Mouse (Mus musculus): ENCODE measurements around the gene Mecom. TPM values are rescaled to one million over a fixed set of nuclear protein-coding genes. Genes with fewer than 3 reads are reported as not detected.

Gene Mecom
- total and polyA plus RNA-seq, 3 experiments = not detected

DNA sequence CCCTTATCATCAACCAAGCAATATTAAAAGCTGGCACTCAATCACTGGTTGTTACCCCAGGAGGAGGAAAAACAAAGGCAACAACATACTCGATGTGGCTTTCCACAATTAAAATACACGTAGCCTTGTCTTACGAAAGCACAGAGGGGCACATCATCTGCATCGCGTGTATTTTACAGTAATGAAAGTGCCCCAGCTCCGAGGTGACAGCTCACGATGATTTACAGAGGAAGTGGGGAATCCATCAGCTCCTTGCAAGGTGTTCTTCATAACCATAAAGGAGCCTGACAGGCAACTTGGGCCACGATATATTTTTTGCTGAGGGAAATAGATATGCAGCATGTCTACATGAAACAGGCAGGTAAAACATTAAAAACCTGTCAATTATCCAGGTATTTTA, 341.7 kb downstream of the Mecom start:
- no peak overlapping the region for H3K27ac ChIP-seq (ENCODE audit: insufficient read depth, low read depth)
- no peaks in the 10 kb centered on the region for H3K79me2 ChIP-seq (replicated peaks; ENCODE audit: control insufficient read depth, extremely low read depth, insufficient read depth, poor library complexity, severe bottlenecking)
- dilution Hi-C loops (cut with MboI; ENCODE audit: extremely low pct_ligation_motif_present, extremely low pct_unique_long_range_greater_than_20kb, low sequenced_read_pairs) (no loop called here), in situ Hi-C loops (cut with MboI; ENCODE audit: low pct_ligation_motif_present, low pct_unique_long_range_greater_than_20kb, low sequenced_read_pairs) (no loop called here)
- no peak for TF ChIP-seq MYC (IDR thresholded peaks at IDR 0.05; ENCODE audit: low read depth, low read length)
- no peak for TF ChIP-seq SMC3 (IDR thresholded peaks at IDR 0.05; ENCODE audit: low read depth, low read length)
- TF ChIP-seq PAX5 (IDR thresholded peaks at IDR 0.05; ENCODE audit: low read length) = no peak
- no peak for TF ChIP-seq CHD2 (IDR thresholded peaks at IDR 0.05; ENCODE audit: low read length)
- no peak for TF ChIP-seq IRF4 (IDR thresholded peaks at IDR 0.05; ENCODE audit: low read depth, low read length)
- no peak for TF ChIP-seq TBP (conservative IDR thresholded peaks at IDR 0.05; ENCODE audit: low read depth, low read length)
- no peak for TF ChIP-seq HCFC1 (IDR thresholded peaks at IDR 0.05; ENCODE audit: low read depth, low read length)
- no peak overlapping the region for H3K9ac ChIP-seq (ENCODE audit: insufficient read depth, low read depth)
- H3K4me1 ChIP-seq (ENCODE audit: control insufficient read depth in 1 of 2, insufficient read depth in 2 of 2) = no peaks in the 10 kb centered on the region
- H3K36me3 ChIP-seq (replicated peaks in 1 of 2; ENCODE audit: control insufficient read depth in 1 of 2, insufficient read depth in 1 of 2, low read length in 1 of 2) = no peaks in the 10 kb centered on the region
- no peak for DNase-seq (ENCODE audit: extremely low read depth)
- H3K9me3 ChIP-seq (replicated peaks; ENCODE audit: low read length) = no peaks in the 10 kb centered on the region
- H3K4me3 ChIP-seq (replicated peaks in 1 of 3; ENCODE audit: low read depth in 2 of 3, low read length in 2 of 3, poor library complexity in 1 of 3) = no peak overlapping the region
- no peak overlapping the region for H3K4me2 ChIP-seq (ENCODE audit: insufficient read depth, low read depth, poor library complexity, severe bottlenecking)
- no peaks in the 10 kb centered on the region for H3K27me3 ChIP-seq (replicated peaks)

- Histone ChIP-seq H3K9ac (ENCODE audit: insufficient read depth, low read depth) (no peak overlapping the region), H3K27me3 (replicated peaks) (no peaks in the 10 kb centered on the region), H3K79me2 (replicated peaks; ENCODE audit: control insufficient read depth, extremely low read depth, insufficient read depth, poor library complexity, severe bottlenecking) (no peaks in the 10 kb centered on the region), H3K36me3 (replicated peaks in 1 of 2; ENCODE audit: control insufficient read depth in 1 of 2, insufficient read depth in 1 of 2, low read length in 1 of 2) (no peaks in the 10 kb centered on the region), H3K4me3 (replicated peaks in 1 of 3; ENCODE audit: low read depth in 2 of 3, low read length in 2 of 3, poor library complexity in 1 of 3) (no peak overlapping the region), H3K4me1 (ENCODE audit: control insufficient read depth in 1 of 2, insufficient read depth in 2 of 2) (no peaks in the 10 kb centered on the region), H3K27ac (ENCODE audit: insufficient read depth, low read depth) (no peak overlapping the region), H3K4me2 (ENCODE audit: insufficient read depth, low read depth, poor library complexity, severe bottlenecking) (no peak overlapping the region), H3K9me3 (replicated peaks; ENCODE audit: low read length) (no peaks in the 10 kb centered on the region)
- no peak for DNase-seq (ENCODE audit: extremely low read depth)
- TF ChIP-seq POLR2A (IDR thresholded peaks at IDR 0.05; ENCODE audit: low read depth, low read length) (no peak), ZKSCAN1 (IDR thresholded peaks at IDR 0.05; ENCODE audit: borderline replicate concordance, low read depth, low read length) (no peak), HCFC1 (IDR thresholded peaks at IDR 0.05; ENCODE audit: low read depth, low read length) (no peak), PAX5 (IDR thresholded peaks at IDR 0.05; ENCODE audit: low read length) (no peak), SMC3 (IDR thresholded peaks at IDR 0.05; ENCODE audit: low read depth, low read length) (no peak), JUN (IDR thresholded peaks at IDR 0.05; ENCODE audit: insufficient read depth, low read depth, low read length) (no peak), SIN3A (IDR thresholded peaks at IDR 0.05; ENCODE audit: low read length) (no peak), ELF1 (IDR thresholded peaks at IDR 0.05; ENCODE audit: low read depth, low read length) (no peak), TBP (conservative IDR thresholded peaks at IDR 0.05; ENCODE audit: low read depth, low read length) (no peak), E2F4 (IDR thresholded peaks at IDR 0.05; ENCODE audit: insufficient replicate concordance, low read depth, low read length) (no peak), POLR2AphosphoS2 (IDR thresholded peaks at IDR 0.05; ENCODE audit: low read depth, low read length) (no peak), MXI1 (IDR thresholded peaks at IDR 0.05; ENCODE audit: low read depth, low read length) (no peak), TCF12 (IDR thresholded peaks at IDR 0.05; ENCODE audit: low read depth, low read length) (no peak), EP300 (IDR thresholded peaks at IDR 0.05; ENCODE audit: low read length) (no peak), USF1 (IDR thresholded peaks at IDR 0.05; ENCODE audit: low read depth, low read length) (no peak), BHLHE40 (IDR thresholded peaks at IDR 0.05; ENCODE audit: low read depth, low read length) (no peak), KAT2A (IDR thresholded peaks at IDR 0.05; ENCODE audit: insufficient replicate concordance, low read length) (no peak), NELFE (IDR thresholded peaks at IDR 0.05; ENCODE audit: low read depth, low read length) (no peak), CHD2 (IDR thresholded peaks at IDR 0.05; ENCODE audit: low read length) (no peak)
- in situ Hi-C loops (cut with MboI; ENCODE audit: low pct_ligation_motif_present, low pct_unique_long_range_greater_than_20kb, low sequenced_read_pairs) (no loop called here), dilution Hi-C loops (cut with MboI; ENCODE audit: extremely low pct_ligation_motif_present, extremely low pct_unique_long_range_greater_than_20kb, low sequenced_read_pairs) (no loop called here)
Measured at GRCm38 (mm10) chr3:30203764-30204163, 344.0 kb downstream of the Mecom start.

All from CH12.LX (cell line).